Mouse (Mus musculus) embryonic facial prominence, embryonic 11.5 days (tissue): Measurements from ENCODE around the gene Fcor. TPM values are rescaled to one million over a fixed set of nuclear protein-coding genes. Genes with fewer than 3 reads are reported as not detected.

ENCODE experiments used
- ATAC-seq: fragments of 200-750 bp; cut with Nextera tagmentation; replicated peaks from 2 replicates; pipeline ENCODE4 v1.8.0; 2017; ENCODE audit warnings: low read depth; ENCODE audit not compliant: insufficient number of reproducible peaks, low FRiP score, low TSS enrichment
- DNase-seq: peaks from one replicate; pipeline ENCODE4 v3.0.0-alpha.2; 2015; ENCODE audit warnings: low spot score
- H3K27ac ChIP-seq: fragments of 300-500 bp; sonication (generic); replicated peaks from 2 replicates; pipeline ENCODE4 v1.5.1; 2014; ENCODE audit warnings: mild to moderate bottlenecking, low read depth, low read length, control low read depth
- H3K27me3 ChIP-seq: fragments of 300-500 bp; sonication (generic); 2 replicates; pipeline ENCODE4 v1.6.1; 2014; ENCODE audit warnings: mild to moderate bottlenecking, low read length, moderate library complexity, mixed read lengths; ENCODE audit not compliant: control insufficient read depth, insufficient read depth
- H3K36me3 ChIP-seq: fragments of 300-500 bp; sonication (generic); replicated peaks from 2 replicates; pipeline ENCODE4 v1.6.1; 2014; ENCODE audit warnings: low read depth, mild to moderate bottlenecking, low read length, moderate library complexity, mixed read lengths; ENCODE audit not compliant: control insufficient read depth, insufficient read depth
- H3K4me1 ChIP-seq: fragments of 300-500 bp; sonication (generic); 2 replicates; pipeline ENCODE4 v1.6.1; 2014; ENCODE audit warnings: low read length, mixed read lengths; ENCODE audit not compliant: control insufficient read depth, insufficient read depth
- H3K4me2 ChIP-seq: fragments of 300-500 bp; sonication (generic); 2 replicates; pipeline ENCODE4 v1.6.1; 2014; ENCODE audit warnings: low read depth, mild to moderate bottlenecking, control low read depth, low read length, moderate library complexity
- H3K4me3 ChIP-seq: fragments of 300-500 bp; sonication (generic); 2 replicates; pipeline ENCODE4 v1.5.1; 2014; ENCODE audit warnings: low read depth, low read length, control low read depth
- H3K9ac ChIP-seq: fragments of 300-500 bp; sonication (generic); replicated peaks from 2 replicates; pipeline ENCODE4 v1.6.1; 2014; ENCODE audit warnings: mild to moderate bottlenecking, control low read depth, low read length
- H3K9me3 ChIP-seq: fragments of 300-500 bp; sonication (generic); replicated peaks from 2 replicates; pipeline ENCODE4 v1.6.1; 2016; ENCODE audit warnings: mild to moderate bottlenecking, low read length, inconsistent platforms, mixed read lengths; ENCODE audit not compliant: control insufficient read depth
- WGBS: fragments of 180-500 bp; shearing (Covaris S2); extraction: QIAGEN DNeasy Blood & Tissue Kit; methylation state at CpG from one replicate; pipeline ENCODE4 v1.1.7; 2014; 5-methylcytosine and 5-hydroxymethylcytosine counted together
- polyA plus RNA-seq: library from polyadenylated mRNA; unstranded; fragments of >200 nt; fragmentation: Nextera tagmentation; extraction: Ambion mirVana; gene quantifications from 2 replicates; pipeline ENCODE4 v1.2.1, GENCODE M21; 2014

The Fcor gene
- polyA plus RNA-seq, 1 experiment from 2014 or later: 7.8 TPM

GRCm38 (mm10) chr8:3682435-3682834, 10.3 kb upstream of the Fcor start:
- no peak overlapping the region for H3K9ac ChIP-seq
- no peak for ATAC-seq
- no peak overlapping the region for H3K27ac ChIP-seq
- DNase-seq: no peak
- H3K9me3 ChIP-seq: no peaks in the 10 kb centered on the region
- H3K36me3 ChIP-seq: peaks cover 9% of the 10 kb centered on the region
- no peaks in the 10 kb centered on the region for H3K4me1 ChIP-seq
- no peaks in the 10 kb centered on the region for H3K27me3 ChIP-seq
- H3K4me3 ChIP-seq: no peak overlapping the region
- no peak overlapping the region for H3K4me2 ChIP-seq
- 89% methylated on average over 5 of the region's 5 CpGs for WGBS

GRCm38 (mm10) chr8:3679656-3680055, 7.5 kb upstream of the Fcor start:
- ATAC-seq (no peak), DNase-seq (no peak)
- H3K4me1 ChIP-seq: no peaks in the 10 kb centered on the region
- H3K27me3 ChIP-seq: no peaks in the 10 kb centered on the region
- no peak overlapping the region for H3K27ac ChIP-seq
- no peak overlapping the region for H3K4me3 ChIP-seq
- no peaks in the 10 kb centered on the region for H3K9me3 ChIP-seq
- H3K9ac ChIP-seq: no peak overlapping the region
- 94% methylated on average over 5 of the region's 5 CpGs for WGBS
- H3K36me3 ChIP-seq: peaks cover 9% of the 10 kb centered on the region
- H3K4me2 ChIP-seq: no peak overlapping the region

- no peak overlapping the region for H3K4me2 ChIP-seq
- no peak overlapping the region for H3K9ac ChIP-seq
- H3K27ac ChIP-seq: no peak overlapping the region
- no peak overlapping the region for H3K4me3 ChIP-seq
- DNase-seq (no peak), ATAC-seq (no peak)
- no peaks in the 10 kb centered on the region for H3K27me3 ChIP-seq
- WGBS: 95% methylated on average over 23 of the region's 23 CpGs
- peaks cover 9% of the 10 kb centered on the region for H3K36me3 ChIP-seq
- no peaks in the 10 kb centered on the region for H3K9me3 ChIP-seq
- no peaks in the 10 kb centered on the region for H3K4me1 ChIP-seq
Measured at GRCm38 (mm10) chr8:3679236-3679635, 7.1 kb upstream of the Fcor start.

- Histone ChIP-seq H3K4me2 (no peak overlapping the region), H3K27me3 (no peaks in the 10 kb centered on the region), H3K9me3 (no peaks in the 10 kb centered on the region), H3K27ac (no peak overlapping the region), H3K9ac (no peak overlapping the region), H3K36me3 (peaks cover 9% of the 10 kb centered on the region), H3K4me3 (no peak overlapping the region), H3K4me1 (no peaks in the 10 kb centered on the region)
- WGBS: 96% methylated on average over 23 of the region's 23 CpGs
- ATAC-seq (no peak), DNase-seq (no peak)
Measured at GRCm38 (mm10) chr8:3678831-3679230, 6.7 kb upstream of the Fcor start.

GRCm38 (mm10) chr8:3676993-3677579, 4.9 kb upstream of the Fcor start:
- Histone ChIP-seq H3K9ac (peak overlapping the region; percentile 94), H3K27ac (peak overlapping the region; percentile 87; the same call in 1 of the 2 replicates), H3K27me3 (no peaks in the 10 kb centered on the region), H3K4me3 (peak overlapping the region; percentile 93), H3K9me3 (no peaks in the 10 kb centered on the region), H3K4me2 (peak overlapping the region; percentile 64), H3K36me3 (peaks cover 9% of the 10 kb centered on the region), H3K4me1 (no peaks in the 10 kb centered on the region)
- peak; percentile 18 for DNase-seq
- no peak for ATAC-seq
- WGBS: 6% methylated on average over 15 of the region's 15 CpGs

- Histone ChIP-seq H3K27ac (peak within 1 kb of the TSS; percentile 87), H3K9ac (peak within 1 kb of the TSS; percentile 94), H3K4me1 (no peaks in the 10 kb centered on the region), H3K9me3 (no peaks in the 10 kb centered on the region), H3K4me3 (peak within 1 kb of the TSS; percentile 93), H3K4me2 (peak within 1 kb of the TSS; percentile 64), H3K36me3 (peaks cover 9% of the 10 kb centered on the region), H3K27me3 (no peaks in the 10 kb centered on the region)
- under 1% methylated on average over 61 of the region's 61 CpGs for WGBS
- ATAC-seq: peak; percentile 81
- DNase-seq: peak; percentile 95
Measured at GRCm38 (mm10) chr8:3676131-3676992, 4.2 kb upstream of the Fcor start, which contains the start of gene Trappc5. TSS of gene Trappc5 (plus strand) at chr8:3676299.

GRCm38 (mm10) chr8:3674671-3675070, 2.5 kb upstream of the Fcor start:
- 52% methylated on average over 3 of the region's 3 CpGs for WGBS
- Histone ChIP-seq H3K4me1 (no peaks in the 10 kb centered on the region), H3K27ac (no peak overlapping the region), H3K27me3 (no peaks in the 10 kb centered on the region), H3K9me3 (no peaks in the 10 kb centered on the region), H3K4me3 (no peak overlapping the region), H3K4me2 (no peak overlapping the region), H3K9ac (no peak overlapping the region), H3K36me3 (peaks cover 7% of the 10 kb centered on the region; the same call in 1 of the 2 replicates)
- no peak for DNase-seq
- ATAC-seq: no peak

- Histone ChIP-seq H3K27me3 (no peaks in the 10 kb centered on the region), H3K4me2 (no peak overlapping the region), H3K9me3 (no peaks in the 10 kb centered on the region), H3K36me3 (no peaks in the 10 kb centered on the region), H3K9ac (no peak overlapping the region), H3K27ac (no peak overlapping the region), H3K4me3 (no peak overlapping the region), H3K4me1 (no peaks in the 10 kb centered on the region)
- ATAC-seq (no peak), DNase-seq (no peak)
- 88% methylated on average over 2 of the region's 2 CpGs for WGBS
Measured at GRCm38 (mm10) chr8:3670388-3670787, 1.8 kb downstream of the Fcor start.
